Mouse (Mus musculus): ENCODE data around the gene Rpl29.

Rpl29 gene

GRCm38 (mm10) chr9:106429221-106430014 is at the start of gene Rpl29:
TSS of gene Rpl29 (plus strand) at chr9:106429454.
- DNase-seq (ENCODE audit: low read depth, low spot score): peak; percentile 78

GRCm38 (mm10) chr9:106386181-106386864 is 42.9 kb upstream of the Rpl29 start:
- DNase-seq (ENCODE audit: low read depth, low spot score): no peak

- DNase-seq (ENCODE audit: low read depth, low spot score): no peak
Observed at GRCm38 (mm10) chr9:106392828-106393527, 36.3 kb upstream of the Rpl29 start.

GRCm38 (mm10) chr9:106393548-106393947 is 35.7 kb upstream of the Rpl29 start:
- no peak for DNase-seq (ENCODE audit: low read depth, low spot score)

- DNase-seq (ENCODE audit: low read depth, low spot score): no peak
Observed at GRCm38 (mm10) chr9:106394649-106395602, 34.3 kb upstream of the Rpl29 start.

- no peak for DNase-seq (ENCODE audit: low read depth, low spot score)
Observed at GRCm38 (mm10) chr9:106397733-106398132, 31.5 kb upstream of the Rpl29 start.

GRCm38 (mm10) chr9:106398667-106399311 is 30.5 kb upstream of the Rpl29 start:
- peak; percentile 53 for DNase-seq (ENCODE audit: low read depth, low spot score)

- no peak for DNase-seq (ENCODE audit: low read depth, low spot score)
Observed at GRCm38 (mm10) chr9:106399808-106400207, 29.4 kb upstream of the Rpl29 start.

GRCm38 (mm10) chr9:106402149-106402548 is 27.1 kb upstream of the Rpl29 start:
- no peak for DNase-seq (ENCODE audit: low read depth, low spot score)

- DNase-seq (ENCODE audit: low read depth, low spot score): no peak
Observed at GRCm38 (mm10) chr9:106402607-106403375, 26.5 kb upstream of the Rpl29 start.

GRCm38 (mm10) chr9:106405275-106405674 is 24.0 kb upstream of the Rpl29 start:
- DNase-seq (ENCODE audit: low read depth, low spot score): no peak

GRCm38 (mm10) chr9:106406443-106407078 is 22.7 kb upstream of the Rpl29 start:
- no peak for DNase-seq (ENCODE audit: low read depth, low spot score)

GRCm38 (mm10) chr9:106409096-106409495 is 20.2 kb upstream of the Rpl29 start:
- no peak for DNase-seq (ENCODE audit: low read depth, low spot score)

GRCm38 (mm10) chr9:106410086-106410650 is 19.1 kb upstream of the Rpl29 start:
- no peak for DNase-seq (ENCODE audit: low read depth, low spot score)

- DNase-seq (ENCODE audit: low read depth, low spot score): no peak
Observed at GRCm38 (mm10) chr9:106411091-106411594, 18.1 kb upstream of the Rpl29 start.

- no peak for DNase-seq (ENCODE audit: low read depth, low spot score)
Observed at GRCm38 (mm10) chr9:106411729-106412128, 17.5 kb upstream of the Rpl29 start.

GRCm38 (mm10) chr9:106412210-106412609 is 17.0 kb upstream of the Rpl29 start:
- DNase-seq (ENCODE audit: low read depth, low spot score): no peak

GRCm38 (mm10) chr9:106413606-106414005 is 15.6 kb upstream of the Rpl29 start:
- no peak for DNase-seq (ENCODE audit: low read depth, low spot score)

GRCm38 (mm10) chr9:106416826-106417225 is 12.4 kb upstream of the Rpl29 start:
- no peak for DNase-seq (ENCODE audit: low read depth, low spot score)
